Mouse (Mus musculus) midbrain, embryonic 11.5 days (tissue): ENCODE measurements around the gene Cenpb. TPM values are rescaled to one million over a fixed set of nuclear protein-coding genes. Genes with fewer than 3 reads are reported as not detected.
A peak's percentile ranks its signal among the peaks of the same experiment; 100 is the strongest.

Source experiments
- ATAC-seq: fragments of 200-750 bp; cut with Nextera tagmentation; 2 replicates; pipeline ENCODE4 v1.8.0; 2017; ENCODE audit warnings: moderate TSS enrichment, moderate library complexity; ENCODE audit not compliant: low FRiP score
- DNase-seq: peaks from one replicate; pipeline ENCODE4 v3.0.0; 2015; ENCODE audit warnings: low spot score; ENCODE audit errors: missing footprints
- H3K27ac ChIP-seq: fragments of 300-500 bp; sonication (generic); 2 replicates; pipeline ENCODE4 v1.5.1; 2014; ENCODE audit warnings: low read depth, low read length
- H3K27me3 ChIP-seq: fragments of 300-500 bp; sonication (generic); 2 replicates; pipeline ENCODE4 v1.6.1; 2014; ENCODE audit warnings: mild to moderate bottlenecking, low read length, moderate library complexity, mixed read lengths; ENCODE audit not compliant: control insufficient read depth, insufficient read depth
- H3K36me3 ChIP-seq: fragments of 300-500 bp; sonication (generic); 2 replicates; pipeline ENCODE4 v1.6.1; 2014; ENCODE audit warnings: mild to moderate bottlenecking, low read length, moderate library complexity, mixed read lengths; ENCODE audit not compliant: control insufficient read depth, insufficient read depth
- H3K4me1 ChIP-seq: fragments of 300-500 bp; sonication (generic); 2 replicates; pipeline ENCODE4 v1.6.1; 2014; ENCODE audit warnings: low read length; ENCODE audit not compliant: control insufficient read depth, insufficient read depth
- H3K4me2 ChIP-seq: fragments of 300-500 bp; sonication (generic); 2 replicates; pipeline ENCODE4 v1.6.1; 2014; ENCODE audit warnings: mild to moderate bottlenecking, moderate library complexity
- H3K4me3 ChIP-seq: fragments of 300-500 bp; sonication (generic); 2 replicates; pipeline ENCODE4 v1.5.1; 2014; ENCODE audit warnings: low read depth, low read length
- H3K9ac ChIP-seq: fragments of 300-500 bp; sonication (generic); 2 replicates; pipeline ENCODE4 v1.6.1; 2014; ENCODE audit warnings: low read length
- H3K9me3 ChIP-seq: fragments of 300-500 bp; sonication (generic); 2 replicates; pipeline ENCODE4 v1.6.1; 2016; ENCODE audit warnings: low read length; ENCODE audit not compliant: control insufficient read depth
- WGBS: fragments of 180-500 bp; shearing (Covaris S2); extraction: QIAGEN DNeasy Blood & Tissue Kit; methylation state at CpG from one replicate; pipeline ENCODE4 v1.1.7; 2014; 5-methylcytosine and 5-hydroxymethylcytosine counted together
- polyA plus RNA-seq: library from polyadenylated mRNA; unstranded; fragments of >200 nt; fragmentation: Nextera tagmentation; extraction: Ambion mirVana; gene quantifications from 2 replicates; pipeline ENCODE4 v1.2.1, GENCODE M21; 2014

Gene Cenpb
- polyA plus RNA-seq, 1 experiment from 2014 or later: 9.5 TPM

DNA sequence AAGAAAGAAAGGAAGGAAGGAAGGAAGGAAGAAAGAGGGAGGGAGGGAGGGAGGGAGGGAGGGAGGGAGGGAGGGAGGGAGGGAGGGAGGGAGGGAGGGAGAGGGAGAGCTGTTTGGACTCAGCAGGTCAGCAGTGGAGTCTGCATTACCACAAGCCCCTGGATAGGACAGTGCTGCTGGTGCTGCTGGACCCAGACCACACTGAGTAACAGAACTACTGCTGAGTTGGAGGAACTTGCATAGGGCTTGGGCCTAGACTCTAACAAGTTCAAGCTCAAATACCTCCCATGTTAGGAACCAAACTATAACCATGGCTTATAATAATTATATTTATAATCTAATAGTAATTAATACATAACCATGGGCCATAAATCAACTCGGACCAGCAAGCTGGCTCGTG is 49.0 kb downstream of the Cenpb start:
- Histone ChIP-seq H3K9ac (no peak overlapping the region), H3K27me3 (no peaks in the 10 kb centered on the region), H3K9me3 (no peaks in the 10 kb centered on the region), H3K4me2 (no peak overlapping the region), H3K4me3 (no peak overlapping the region), H3K36me3 (no peaks in the 10 kb centered on the region), H3K4me1 (peaks cover 16% of the 10 kb centered on the region), H3K27ac (no peak overlapping the region)
- DNase-seq (no peak), ATAC-seq (no peak)
- 89% methylated on average over 2 of the region's 2 CpGs for WGBS

DNA sequence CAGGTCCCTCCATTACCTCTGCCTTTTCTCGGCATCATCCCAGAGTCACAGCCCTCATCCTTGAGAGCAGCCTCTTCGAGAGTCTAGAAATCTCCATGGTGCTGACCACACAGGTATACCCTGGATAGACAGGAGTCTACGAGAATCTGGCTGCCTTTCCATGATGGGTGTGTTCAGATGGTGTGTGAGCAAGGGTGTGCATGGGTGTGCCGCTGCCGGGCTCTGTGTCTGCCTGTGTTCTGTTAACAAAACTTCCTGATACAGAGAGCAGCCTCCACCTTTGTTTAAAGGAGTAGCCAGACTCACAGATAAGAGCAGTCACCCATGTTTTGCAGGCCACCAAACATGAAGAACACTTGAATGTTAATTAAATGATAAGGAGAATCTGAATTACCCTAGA is 50.0 kb downstream of the Cenpb start:
- no peaks in the 10 kb centered on the region for H3K27me3 ChIP-seq
- H3K9me3 ChIP-seq: no peaks in the 10 kb centered on the region
- no peaks in the 10 kb centered on the region for H3K36me3 ChIP-seq
- ATAC-seq: no peak
- no peak overlapping the region for H3K27ac ChIP-seq
- H3K4me3 ChIP-seq: no peak overlapping the region
- no peak overlapping the region for H3K9ac ChIP-seq
- WGBS: 89% methylated on average over 5 of the region's 5 CpGs
- DNase-seq: peak; percentile 75
- H3K4me2 ChIP-seq: no peak overlapping the region
- H3K4me1 ChIP-seq: peaks cover 16% of the 10 kb centered on the region

DNA sequence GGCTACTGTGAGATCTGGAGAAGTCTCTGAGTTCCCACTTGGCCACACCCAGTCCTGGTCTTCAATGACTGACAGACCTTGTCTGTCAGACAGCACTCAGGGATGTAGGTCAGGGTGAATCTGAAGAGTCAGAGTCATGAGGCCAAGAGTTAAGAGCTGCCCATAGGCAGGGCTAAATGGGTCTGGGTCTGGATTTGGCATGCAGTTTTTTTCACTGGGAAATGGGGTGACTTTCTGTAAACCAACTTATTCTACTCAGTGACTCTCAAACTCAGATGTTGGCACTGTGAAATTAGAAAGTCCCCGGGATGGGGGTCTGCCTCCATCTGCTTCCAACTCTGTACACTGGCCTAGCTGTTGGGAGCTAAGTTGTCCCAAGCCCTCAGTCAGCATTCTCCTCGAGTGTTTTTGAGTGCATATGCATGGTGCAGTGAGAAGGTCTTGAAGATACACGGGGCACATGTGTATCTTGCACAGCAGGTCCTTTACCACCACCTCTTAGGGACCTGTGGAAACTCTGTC is 51.2 kb downstream of the Cenpb start:
- Histone ChIP-seq H3K27me3 (no peaks in the 10 kb centered on the region), H3K4me2 (0 out of 2 replicates have a peak overlapping the region, but pooled peaks have one; percentile 4), H3K36me3 (no peaks in the 10 kb centered on the region), H3K9me3 (no peaks in the 10 kb centered on the region), H3K4me3 (no peak overlapping the region), H3K4me1 (peaks cover 16% of the 10 kb centered on the region), H3K9ac (no peak overlapping the region), H3K27ac (no peak overlapping the region)
- WGBS: 82% methylated on average over 3 of the region's 3 CpGs
- no peak for ATAC-seq
- peak; percentile 66 for DNase-seq

DNA sequence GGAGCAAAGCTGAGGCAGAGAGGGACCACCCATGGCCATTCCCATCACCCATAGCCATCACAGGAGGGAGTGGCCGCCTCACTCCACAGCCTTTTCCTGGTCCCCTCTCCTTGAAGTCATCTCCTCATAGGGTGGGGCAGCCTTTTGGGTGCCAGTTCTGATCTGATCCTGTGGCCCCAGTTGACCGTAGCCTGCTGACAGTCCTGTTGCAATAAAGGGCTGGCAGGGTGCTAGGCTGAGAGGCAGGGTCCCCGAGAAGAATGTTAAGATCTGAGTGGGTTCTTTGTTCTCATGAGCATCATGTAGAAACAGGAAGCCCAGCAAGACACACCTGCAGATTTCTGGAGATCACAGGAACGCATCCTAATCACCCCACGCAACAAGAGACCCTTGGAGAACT is 51.7 kb downstream of the Cenpb start:
- Histone ChIP-seq H3K9me3 (no peaks in the 10 kb centered on the region), H3K4me3 (no peak overlapping the region), H3K9ac (no peak overlapping the region), H3K27ac (no peak overlapping the region), H3K4me1 (peaks cover 16% of the 10 kb centered on the region), H3K4me2 (peak overlapping the region; percentile 90), H3K36me3 (no peaks in the 10 kb centered on the region), H3K27me3 (no peaks in the 10 kb centered on the region)
- WGBS: 88% methylated on average over 5 of the region's 5 CpGs
- no peak for ATAC-seq
- DNase-seq: no peak

DNA sequence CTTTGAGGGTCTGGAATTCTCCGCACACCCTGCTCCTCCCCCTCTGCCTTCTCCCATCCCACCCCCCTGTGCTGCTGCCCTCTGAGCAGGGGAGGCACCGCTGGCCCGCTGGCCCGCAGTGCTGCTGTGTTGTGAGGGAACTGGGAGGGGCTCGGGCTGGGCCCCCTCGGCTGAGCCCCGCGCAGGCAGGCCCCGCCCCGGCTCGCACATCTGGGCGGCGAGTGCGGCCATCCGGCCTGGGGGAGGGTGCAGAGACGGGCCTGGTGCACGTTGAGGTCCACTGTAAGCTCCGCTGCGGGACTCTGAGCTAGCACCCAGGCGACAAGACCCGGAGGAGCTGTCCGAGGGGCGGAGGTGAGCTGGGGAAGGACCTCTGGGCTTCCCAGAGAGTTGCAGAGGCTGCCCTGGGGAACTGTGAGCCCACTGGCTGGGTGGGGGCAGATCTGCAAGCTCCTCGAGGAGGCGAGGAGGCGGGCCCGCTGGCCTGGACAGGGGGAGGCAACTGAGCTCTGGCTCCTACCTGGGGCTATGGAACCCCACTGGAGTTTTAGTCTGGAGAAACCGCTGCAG is 52.6 kb downstream of the Cenpb start, which contains the start of gene Hspa12b:
Gene Hspa12b, plus strand, starts transcription at position 120 of the 570 bp plus-strand sequence.
- Histone ChIP-seq H3K4me1 (peaks cover 16% of the 10 kb centered on the region), H3K9me3 (no peaks in the 10 kb centered on the region), H3K27me3 (no peaks in the 10 kb centered on the region), H3K27ac (no peak within 1 kb of the TSS), H3K4me3 (peak within 1 kb of the TSS; percentile 35), H3K4me2 (peak within 1 kb of the TSS; percentile 90), H3K36me3 (no peaks in the 10 kb centered on the region), H3K9ac (peak within 1 kb of the TSS; percentile 61)
- DNase-seq: peak; percentile 93
- peak; percentile 89 for ATAC-seq
- 1% methylated on average over 27 of the region's 28 CpGs for WGBS

DNA sequence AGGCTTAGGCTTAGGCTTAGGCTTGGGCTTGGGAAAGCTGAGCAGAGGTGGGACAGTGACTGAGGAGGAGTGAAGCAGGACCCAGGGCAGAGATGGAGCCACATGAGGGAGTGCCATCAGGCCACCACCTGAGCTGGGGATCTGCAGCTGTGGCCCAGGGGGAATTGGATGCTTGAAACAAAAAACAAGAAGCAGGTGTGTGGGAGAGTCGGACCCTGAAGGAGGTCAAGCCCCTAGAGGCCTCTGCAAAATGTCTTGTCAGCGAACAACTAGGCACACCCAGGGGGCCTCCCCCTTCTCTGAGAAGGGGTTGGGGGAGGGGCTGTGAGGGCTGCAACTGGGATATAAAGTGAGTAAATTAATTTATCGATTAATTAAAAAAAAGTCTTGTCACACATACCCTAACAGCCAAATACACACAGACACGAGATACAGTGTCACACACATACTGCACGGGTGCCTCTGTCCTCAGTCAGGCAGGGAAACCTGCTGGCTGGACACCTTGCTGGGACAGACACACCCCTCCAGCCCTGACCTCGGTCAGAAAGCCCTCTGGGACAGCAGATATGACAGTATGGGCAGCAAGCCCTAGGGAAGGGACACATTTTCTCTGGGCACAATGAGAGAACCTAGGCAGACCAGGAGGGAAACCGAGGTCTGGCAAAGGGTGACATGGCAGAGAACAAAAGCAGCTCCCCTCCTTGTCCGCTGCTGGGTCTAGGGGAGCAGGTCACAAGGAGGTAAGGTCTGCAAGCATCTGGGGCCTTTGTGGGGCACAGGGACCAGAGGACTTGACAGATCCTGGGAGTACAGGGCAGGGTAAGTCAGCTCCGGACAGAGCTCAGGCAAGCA is 53.7 kb downstream of the Cenpb start:
- Histone ChIP-seq H3K4me2 (peak overlapping the region; percentile 90), H3K27me3 (no peaks in the 10 kb centered on the region), H3K4me1 (peaks cover 16% of the 10 kb centered on the region), H3K4me3 (no peak overlapping the region; the same call in 1 of the 2 replicates), H3K36me3 (no peaks in the 10 kb centered on the region), H3K27ac (no peak overlapping the region), H3K9me3 (no peaks in the 10 kb centered on the region), H3K9ac (0 out of 2 replicates have a peak overlapping the region, but pooled peaks have one; percentile 61)
- DNase-seq: no peak
- peak; percentile 13; the same call in 1 of the 2 replicates for ATAC-seq
- 34% methylated on average over 9 of the region's 9 CpGs for WGBS

Other genes with a start within 250 kb of the Cenpb start
- 2.1 and 3.0 TPM in 2 replicates for gene Gfra4, start 137.0 kb downstream of the Cenpb start, polyA plus RNA-seq
- gene Adam33, start 116.3 kb downstream of the Cenpb start, polyA plus RNA-seq: 0.64 and 0.68 TPM in 2 replicates
- 0.10 TPM in 2 replicates for gene Siglec1, start 93.3 kb downstream of the Cenpb start, polyA plus RNA-seq
- gene Hspa12b, start 52.8 kb downstream of the Cenpb start, polyA plus RNA-seq: 2.9 and 3.3 TPM in 2 replicates
- not detected in 2 replicates for gene Gm11037, start 46.6 kb downstream of the Cenpb start, polyA plus RNA-seq
- 112 and 122 TPM in 2 replicates for gene 1700037H04Rik, start 20.0 kb downstream of the Cenpb start, polyA plus RNA-seq
- gene Cdc25b, start 6.9 kb upstream of the Cenpb start, polyA plus RNA-seq: 122 and 130 TPM in 2 replicates
- gene Spef1, start 7.2 kb upstream of the Cenpb start, polyA plus RNA-seq: 6.3 and 7.1 TPM in 2 replicates
- 26.6 and 29.4 TPM in 2 replicates for gene Ap5s1, start 27.0 kb upstream of the Cenpb start, polyA plus RNA-seq
- gene Mavs, start 54.0 kb upstream of the Cenpb start, polyA plus RNA-seq: 11.0 and 13.3 TPM in 2 replicates
- gene Pank2, start 82.4 kb upstream of the Cenpb start, polyA plus RNA-seq: 61.1 and 70.3 TPM in 2 replicates
- gene Rnf24, start 172.8 kb upstream of the Cenpb start, polyA plus RNA-seq: 8.5 and 9.2 TPM in 2 replicates